ENCODE assay signal across 9 mouse cellular contexts in the genomic region with DNA sequence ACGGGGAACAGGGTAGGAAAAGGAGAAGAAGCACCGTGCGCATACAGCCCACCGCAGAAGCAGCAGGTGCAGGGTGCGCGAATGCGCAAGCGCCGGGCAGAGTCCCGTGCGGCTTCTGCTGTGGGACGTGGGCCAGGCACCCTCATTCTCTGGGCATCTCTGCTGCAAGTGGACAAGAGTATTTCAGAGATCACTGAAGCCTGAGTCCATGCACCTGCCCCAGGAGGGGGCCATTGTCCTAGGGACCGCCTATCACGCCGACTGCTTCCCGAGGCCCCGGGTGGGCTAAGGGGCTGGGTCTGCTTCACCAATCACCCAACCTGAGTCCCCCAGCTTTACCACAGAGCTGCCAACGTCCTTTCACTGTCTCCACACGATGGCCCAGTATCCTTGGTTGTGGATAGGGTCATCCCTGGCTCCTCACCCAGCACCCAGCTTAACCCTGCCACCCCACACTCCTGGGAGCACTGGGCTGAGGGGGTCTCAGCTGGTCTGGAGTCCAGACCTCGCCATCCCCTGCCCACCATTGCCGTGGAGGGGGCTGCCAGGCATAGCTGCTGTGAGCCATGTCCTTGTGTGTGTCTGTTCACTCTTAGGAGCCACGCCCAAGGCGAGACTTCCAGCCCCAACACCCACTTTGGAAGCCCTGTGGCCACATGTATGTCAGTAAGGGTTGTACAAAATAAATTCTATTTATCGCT.
DNase-seq lines count a peak whose midpoint lies in the region; ATAC-seq and TF ChIP-seq lines count a peak whose summit lies in the region.
"Had no signal": no experiment of that assay in that cellular context is flagged by ENCODE, and none has a peak within 500 bp of the region (broad histone marks: within the 10 kb centered on the region; RNA-seq: fewer than 3 reads in every experiment).

No protein-coding gene starts in this region.

- H3K36me3 ChIP-seq in liver, embryonic 11.5 days (ENCODE audit: control insufficient read depth, insufficient read depth, low read length): no peaks in the 10 kb centered on the region
- no peaks in the 10 kb centered on the region for H3K36me3 ChIP-seq in liver, postnatal 0 days (replicated peaks; ENCODE audit: insufficient read depth, low read length)
- no peaks in the 10 kb centered on the region for H3K36me3 ChIP-seq in forebrain, embryonic 12.5 days (replicated peaks)
- no peaks in the 10 kb centered on the region for H3K36me3 ChIP-seq in intestine, embryonic 15.5 days
- H3K36me3 ChIP-seq in neural tube, embryonic 14.5 days (ENCODE audit: control insufficient read depth, insufficient read depth, low read length): no peaks in the 10 kb centered on the region

- peak overlapping the region; percentile 8; the same call in 1 of the 2 replicates for H3K4me3 ChIP-seq in liver, embryonic 11.5 days (ENCODE audit: low read depth, low read length)
- no peak overlapping the region for H3K4me3 ChIP-seq in liver, postnatal 0 days (ENCODE audit: low read depth, low read length)
- peak overlapping the region; percentile 45 for H3K4me3 ChIP-seq in forebrain, embryonic 12.5 days (replicated peaks)
- H3K4me3 ChIP-seq in intestine, embryonic 15.5 days (replicated peaks): peak overlapping the region; percentile 16; the same call in 1 of the 2 replicates
- H3K4me3 ChIP-seq in neural tube, embryonic 14.5 days (ENCODE audit: low read depth, low read length): peak overlapping the region; percentile 25

- 25% methylated on average over 24 of the region's 24 CpGs for WGBS in liver, embryonic 11.5 days
- whole genome bisulfite sequencing in liver, postnatal 0 days (ENCODE audit: insufficient replicate concordance): 27% methylated on average over 24 of the region's 24 CpGs
- 15% methylated on average over 24 of the region's 24 CpGs for WGBS in forebrain, embryonic 12.5 days
- WGBS in intestine, embryonic 15.5 days: 23% methylated on average over 24 of the region's 24 CpGs
- WGBS in neural tube, embryonic 14.5 days: 15% methylated on average over 23 of the region's 24 CpGs

- no peaks in the 10 kb centered on the region for H3K9me3 ChIP-seq in liver, embryonic 11.5 days (ENCODE audit: control insufficient read depth, low read length)
- no peaks in the 10 kb centered on the region for H3K9me3 ChIP-seq in liver, postnatal 0 days (ENCODE audit: low read length)
- H3K9me3 ChIP-seq in forebrain, embryonic 12.5 days: no peaks in the 10 kb centered on the region
- H3K9me3 ChIP-seq in intestine, embryonic 15.5 days: no peaks in the 10 kb centered on the region
- H3K9me3 ChIP-seq in neural tube, embryonic 14.5 days (ENCODE audit: control insufficient read depth, low read length): no peaks in the 10 kb centered on the region

- H3K9ac ChIP-seq in liver, embryonic 11.5 days (ENCODE audit: low read depth, low read length): no peak overlapping the region
- no peak overlapping the region for H3K9ac ChIP-seq in liver, postnatal 0 days (replicated peaks)
- H3K9ac ChIP-seq in forebrain, embryonic 12.5 days: peak overlapping the region; percentile 50
- peak overlapping the region; percentile 8; the same call in 1 of the 2 replicates for H3K9ac ChIP-seq in intestine, embryonic 15.5 days
- H3K9ac ChIP-seq in neural tube, embryonic 14.5 days (replicated peaks; ENCODE audit: low read depth, low read length): 0 out of 2 replicates have a peak overlapping the region, but pooled peaks have one; percentile 28

- no peak for DNase-seq in liver, embryonic 11.5 days (ENCODE audit: low spot score)
- DNase-seq in liver, postnatal 0 days: no peak
- DNase-seq in MN1 (ENCODE audit: low spot score): no peak
- DNase-seq in kidney, postnatal 14 days: no peak
- no peak for DNase-seq in right cerebral cortex, postnatal 4 days

- TF ChIP-seq EP300 in liver, postnatal 0 days (IDR thresholded peaks at IDR 0.05; ENCODE audit: low read depth): no peak

- no peak for ATAC-seq in liver, embryonic 11.5 days (replicated peaks; ENCODE audit: low FRiP score)
- ATAC-seq in liver, postnatal 0 days: no peak
- peak; percentile 12 for ATAC-seq in forebrain, embryonic 12.5 days (ENCODE audit: low FRiP score)
- no peak for ATAC-seq in intestine, embryonic 15.5 days
- ATAC-seq in neural tube, embryonic 14.5 days (ENCODE audit: low read depth): peak; percentile 13; the same call in 1 of the 2 replicates
- ATAC-seq: Patski had no signal

- TF ChIP-seq CTCF in liver, postnatal 0 days (IDR thresholded peaks at IDR 0.05; ENCODE audit: low read depth): no peak

- peaks cover 12% of the 10 kb centered on the region for H3K4me1 ChIP-seq in liver, embryonic 11.5 days (replicated peaks; ENCODE audit: control insufficient read depth, insufficient read depth, low read length)
- H3K4me1 ChIP-seq in liver, postnatal 0 days (ENCODE audit: insufficient read depth): no peaks in the 10 kb centered on the region
- H3K4me1 ChIP-seq in forebrain, embryonic 12.5 days: peaks cover 32% of the 10 kb centered on the region
- H3K4me1 ChIP-seq in intestine, embryonic 15.5 days (replicated peaks): peaks cover 26% of the 10 kb centered on the region
- H3K4me1 ChIP-seq in neural tube, embryonic 14.5 days (ENCODE audit: control insufficient read depth, insufficient read depth, low read length): peaks cover 18% of the 10 kb centered on the region; the same call in 1 of the 2 replicates

- peak overlapping the region; percentile 44 for H3K4me2 ChIP-seq in liver, embryonic 11.5 days
- H3K4me2 ChIP-seq in liver, postnatal 0 days (ENCODE audit: low read depth, low read length): no peak overlapping the region
- H3K4me2 ChIP-seq in forebrain, embryonic 12.5 days: peak overlapping the region; percentile 79
- peak overlapping the region; percentile 51 for H3K4me2 ChIP-seq in intestine, embryonic 15.5 days (replicated peaks)
- H3K4me2 ChIP-seq in neural tube, embryonic 14.5 days (ENCODE audit: low read depth, low read length): peak overlapping the region; percentile 45

- peaks cover 36% of the 10 kb centered on the region for H3K27me3 ChIP-seq in liver, embryonic 11.5 days (replicated peaks; ENCODE audit: control insufficient read depth, insufficient read depth, low read length)
- peaks cover 28% of the 10 kb centered on the region for H3K27me3 ChIP-seq in liver, postnatal 0 days (ENCODE audit: insufficient read depth, low read length)
- peaks cover 64% of the 10 kb centered on the region for H3K27me3 ChIP-seq in forebrain, embryonic 12.5 days
- H3K27me3 ChIP-seq in intestine, embryonic 15.5 days (replicated peaks): peaks cover 28% of the 10 kb centered on the region
- peaks cover 2% of the 10 kb centered on the region; the same call in 1 of the 2 replicates for H3K27me3 ChIP-seq in neural tube, embryonic 14.5 days (ENCODE audit: control insufficient read depth, insufficient read depth, low read length)
- H3K27me3 ChIP-seq: Patski had no signal

- H3K27ac ChIP-seq in liver, embryonic 11.5 days (ENCODE audit: low read depth, low read length): no peak overlapping the region
- no peak overlapping the region for H3K27ac ChIP-seq in liver, postnatal 0 days (ENCODE audit: low read depth)
- H3K27ac ChIP-seq in forebrain, embryonic 12.5 days: no peak overlapping the region
- no peak overlapping the region for H3K27ac ChIP-seq in intestine, embryonic 15.5 days
- no peak overlapping the region for H3K27ac ChIP-seq in neural tube, embryonic 14.5 days (ENCODE audit: low read depth, low read length)

Comparison
In these comparisons a context has a peak if more than half of its experiments do, and no peak if none do; other contexts are left out.
1. ATAC-seq: peak in forebrain, embryonic 12.5 days (single experiment) and neural tube, embryonic 14.5 days (single experiment); none in liver, embryonic 11.5 days (single experiment), liver, postnatal 0 days (single experiment) and intestine, embryonic 15.5 days (single experiment).
2. H3K9ac ChIP-seq: peak in forebrain, embryonic 12.5 days (single experiment), intestine, embryonic 15.5 days (single experiment) and neural tube, embryonic 14.5 days (single experiment); none in liver, embryonic 11.5 days (single experiment) and liver, postnatal 0 days (single experiment).